Mouse (Mus musculus) liver, adult 2 months (tissue): ENCODE data around the gene Agtrap. TPM values are rescaled to one million over a fixed set of nuclear protein-coding genes. Genes with fewer than 3 reads are reported as not detected.

Source experiments
- DNase-seq: peaks from one replicate; pipeline ENCODE4 v3.0.0-alpha.2; 2011; ENCODE audit warnings: low read depth, low spot score; ENCODE audit errors: extremely low read depth
- H3K27ac ChIP-seq: fragments of 200-500 bp; replicated peaks from 2 replicates; pipeline ENCODE4 v1.5.1; 2012; ENCODE audit warnings: low read depth, mild to moderate bottlenecking, control low read depth, inconsistent platforms, low read length; ENCODE audit not compliant: insufficient read depth
- H3K27me3 ChIP-seq: fragments of 200-500 bp; 2 replicates; pipeline ENCODE4 v1.6.1; 2012; ENCODE audit warnings: mild to moderate bottlenecking, moderate library complexity, low read length, inconsistent platforms; ENCODE audit not compliant: control insufficient read depth, insufficient read depth
- H3K36me3 ChIP-seq: fragments of 200-500 bp; 2 replicates; pipeline ENCODE4 v1.6.1; 2012; ENCODE audit warnings: low read length, inconsistent platforms; ENCODE audit not compliant: control insufficient read depth, insufficient read depth
- H3K4me1 ChIP-seq: fragments of 200-500 bp; 2 replicates; pipeline ENCODE4 v1.6.1; 2011; ENCODE audit warnings: low read length; ENCODE audit not compliant: control insufficient read depth, insufficient read depth
- H3K4me3 ChIP-seq: fragments of 200-500 bp; 2 replicates; pipeline ENCODE4 v1.5.1; 2011; ENCODE audit warnings: low read depth, mild to moderate bottlenecking, control low read depth, low read length, moderate library complexity; ENCODE audit not compliant: insufficient read depth
- H3K79me2 ChIP-seq: fragments of 200-500 bp; 2 replicates; pipeline ENCODE4 v1.6.1; 2012; ENCODE audit warnings: inconsistent platforms, mild to moderate bottlenecking, low read length, moderate library complexity; ENCODE audit not compliant: control insufficient read depth, insufficient read depth
- H3K9ac ChIP-seq: fragments of 200-500 bp; 2 replicates; pipeline ENCODE4 v1.6.1; 2012; ENCODE audit warnings: low read depth, mild to moderate bottlenecking, control low read depth, inconsistent platforms, low read length
- CTCF ChIP-seq: fragments of 200-500 bp; IDR thresholded peaks from 2 replicates; pipeline ENCODE4 v1.5.1; 2011; ENCODE audit warnings: low read depth, low read length, control low read depth
- POLR2A ChIP-seq: fragments of 200-500 bp; IDR thresholded peaks from 2 replicates; pipeline ENCODE4 v1.6.1; 2011; ENCODE audit warnings: low read length, control low read depth; ENCODE audit not compliant: insufficient read depth; ENCODE audit errors: extremely low read depth
- WGBS: fragments of 180-500 bp; shearing (Covaris S2); methylation state at CpG from one replicate; pipeline ENCODE4 v1.1.7; 2018; 5-methylcytosine and 5-hydroxymethylcytosine counted together
- polyA plus RNA-seq: library from polyadenylated mRNA; depleted of rRNA; stranded (reverse); fragments of >200 nt; gene quantifications from 2 replicates; pipeline ENCODE4 v1.2.3, GENCODE M21; 2012
- total RNA-seq: library from RNA; depleted of rRNA; stranded (reverse); fragments of >200 nt; gene quantifications from 2 replicates; pipeline ENCODE4 v1.2.3, GENCODE M21; 2014

Gene Agtrap
- total and polyA plus RNA-seq, 2 experiments: 2.1 to 3.7 TPM

- TF ChIP-seq POLR2A (no peak), CTCF (no peak; the same call in 1 of the 2 replicates)
- DNase-seq: no peak
- no peaks in the 10 kb centered on the region for H3K79me2 ChIP-seq
- H3K4me3 ChIP-seq: no peak overlapping the region
- no peaks in the 10 kb centered on the region; the same call in none of the 2 replicates for H3K4me1 ChIP-seq
- H3K27me3 ChIP-seq: no peaks in the 10 kb centered on the region
- 65% methylated on average over 6 of the region's 6 CpGs for WGBS
- no peak overlapping the region for H3K9ac ChIP-seq
- H3K36me3 ChIP-seq: no peaks in the 10 kb centered on the region
- no peak overlapping the region for H3K27ac ChIP-seq
Observed at GRCm38 (mm10) chr4:148065702-148066400, 22.0 kb downstream of the Agtrap start.

GRCm38 (mm10) chr4:148061086-148061480 is 26.7 kb downstream of the Agtrap start:
- Histone ChIP-seq H3K4me3 (no peak overlapping the region), H3K27ac (no peak overlapping the region), H3K9ac (no peak overlapping the region), H3K36me3 (no peaks in the 10 kb centered on the region), H3K27me3 (no peaks in the 10 kb centered on the region), H3K4me1 (peaks cover 10% of the 10 kb centered on the region), H3K79me2 (no peaks in the 10 kb centered on the region)
- DNase-seq: no peak
- no peak for TF ChIP-seq POLR2A
- no peak for TF ChIP-seq CTCF
- WGBS: 77% methylated on average over 9 of the region's 9 CpGs

- WGBS: 39% methylated on average over 13 of the region's 13 CpGs
- Histone ChIP-seq H3K4me1 (peaks cover 13% of the 10 kb centered on the region), H3K36me3 (no peaks in the 10 kb centered on the region; the same call in 1 of the 2 replicates), H3K27ac (no peak overlapping the region), H3K4me3 (no peak overlapping the region), H3K27me3 (no peaks in the 10 kb centered on the region), H3K79me2 (no peaks in the 10 kb centered on the region), H3K9ac (no peak overlapping the region)
- DNase-seq: peak; percentile 50
- peak; percentile 95 for TF ChIP-seq CTCF
- TF ChIP-seq POLR2A: no peak
Observed at GRCm38 (mm10) chr4:148060120-148061085, 27.4 kb downstream of the Agtrap start.

- Histone ChIP-seq H3K4me3 (no peak overlapping the region), H3K79me2 (no peaks in the 10 kb centered on the region), H3K36me3 (peaks cover 2% of the 10 kb centered on the region; the same call in 1 of the 2 replicates), H3K27ac (no peak overlapping the region), H3K4me1 (peaks cover 13% of the 10 kb centered on the region), H3K27me3 (no peaks in the 10 kb centered on the region), H3K9ac (no peak overlapping the region)
- no peak for DNase-seq
- 94% methylated on average over 6 of the region's 6 CpGs for WGBS
- no peak for TF ChIP-seq POLR2A
- no peak for TF ChIP-seq CTCF
Observed at GRCm38 (mm10) chr4:148058993-148059392, 28.8 kb downstream of the Agtrap start.

GRCm38 (mm10) chr4:148058218-148058819 is 29.5 kb downstream of the Agtrap start:
- Histone ChIP-seq H3K79me2 (no peaks in the 10 kb centered on the region), H3K27ac (no peak overlapping the region), H3K4me3 (no peak overlapping the region), H3K36me3 (peaks cover 7% of the 10 kb centered on the region; the same call in 1 of the 2 replicates), H3K9ac (no peak overlapping the region), H3K27me3 (no peaks in the 10 kb centered on the region), H3K4me1 (peaks cover 13% of the 10 kb centered on the region)
- TF ChIP-seq POLR2A (no peak), CTCF (no peak)
- 92% methylated on average over 9 of the region's 9 CpGs for WGBS
- DNase-seq: no peak
